Mouse (Mus musculus) kidney, adult 11 months (tissue): Measurements from ENCODE around the gene Olfr99.
A peak's percentile ranks its signal among the peaks of the same experiment; 100 is the strongest.
"Not testable (repeated sequence)": the region's sequence is repeated elsewhere in the genome, so short reads cannot be mapped to it uniquely, and the experiment has no call there.

Experiments
- DNase-seq: peaks from one replicate; pipeline ENCODE4 v3.0.0; 2022

The Olfr99 gene

DNA sequence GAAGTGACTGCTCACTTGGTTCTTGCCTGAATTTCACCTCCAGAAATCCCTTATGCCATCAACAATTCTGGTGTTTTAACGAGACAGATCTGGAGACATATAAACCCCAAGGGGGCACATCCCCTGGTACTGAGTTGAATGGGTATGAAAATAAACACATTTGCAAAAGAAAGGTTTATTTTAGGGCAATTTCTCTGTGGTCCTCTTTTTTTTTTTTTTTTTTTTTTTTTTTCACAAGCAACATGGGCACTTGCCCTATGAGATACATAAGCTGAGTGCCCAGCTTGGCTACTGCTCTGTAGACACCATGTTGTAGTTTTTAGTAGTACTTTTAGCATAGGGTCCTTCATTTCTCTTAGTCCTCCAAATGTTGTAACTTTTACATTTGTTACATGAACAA lies at the start of gene Olfr99:
Gene Olfr99 (minus strand): TSS at position 101 of the 400 bp plus-strand sequence.
- no peak for DNase-seq

DNA sequence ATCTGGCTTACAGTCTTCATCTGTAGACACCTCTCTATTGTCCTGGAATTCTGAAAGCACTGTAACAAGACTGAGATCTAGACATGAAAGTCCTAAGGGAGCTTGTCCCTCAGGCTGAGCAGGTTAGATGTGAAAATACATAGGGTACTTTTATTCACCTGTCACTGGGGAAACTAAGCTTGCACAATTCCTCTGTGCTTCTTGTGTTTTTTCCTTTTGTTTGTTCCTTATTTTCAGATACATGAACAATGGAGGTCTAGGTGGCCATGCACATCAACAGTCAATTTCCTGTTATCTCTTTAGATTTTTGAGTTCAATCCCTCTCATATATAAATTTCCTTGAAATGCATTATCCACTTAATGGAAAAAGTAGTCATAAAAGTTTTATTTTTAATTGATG lies 33.7 kb upstream of the Olfr99 start, which contains the start of gene Olfr102:
Gene Olfr102 (minus strand): TSS at position 101 of the 400 bp plus-strand sequence.
- DNase-seq: no peak

- DNase-seq: no peak
These were observed 27.0 kb upstream of the Olfr99 start for GRCm38 (mm10) chr17:37310146-37310699.

GRCm38 (mm10) chr17:37308483-37308882 lies 25.2 kb upstream of the Olfr99 start:
- DNase-seq: no peak

DNA sequence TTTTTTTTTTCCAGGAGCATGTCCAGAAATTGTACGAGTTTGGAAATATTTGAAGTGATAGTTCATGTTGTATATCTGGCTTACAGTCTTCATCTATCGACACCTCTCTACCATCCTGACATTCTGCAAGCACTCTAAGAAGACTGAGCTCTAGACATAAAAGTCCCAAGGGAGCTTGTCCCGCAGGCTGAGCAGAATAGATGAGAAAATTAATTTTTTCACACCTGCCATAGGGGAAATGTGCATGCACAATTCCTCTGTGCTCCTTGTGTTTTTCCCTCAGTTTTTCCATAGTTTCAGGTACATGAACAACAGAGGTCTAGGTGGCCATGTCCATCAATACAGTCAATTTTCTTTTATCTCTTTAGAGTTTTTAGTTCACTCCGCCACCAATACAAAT lies 21.0 kb upstream of the Olfr99 start, which contains the start of gene Olfr101:
Gene Olfr101 (minus strand): TSS at position 101 of the 400 bp plus-strand sequence.
- no peak for DNase-seq

GRCm38 (mm10) chr17:37280331-37280730 lies 2.9 kb downstream of the Olfr99 start:
- DNase-seq: no peak

- DNase-seq: no peak
These were observed 6.7 kb downstream of the Olfr99 start for GRCm38 (mm10) chr17:37276573-37276972.

DNA sequence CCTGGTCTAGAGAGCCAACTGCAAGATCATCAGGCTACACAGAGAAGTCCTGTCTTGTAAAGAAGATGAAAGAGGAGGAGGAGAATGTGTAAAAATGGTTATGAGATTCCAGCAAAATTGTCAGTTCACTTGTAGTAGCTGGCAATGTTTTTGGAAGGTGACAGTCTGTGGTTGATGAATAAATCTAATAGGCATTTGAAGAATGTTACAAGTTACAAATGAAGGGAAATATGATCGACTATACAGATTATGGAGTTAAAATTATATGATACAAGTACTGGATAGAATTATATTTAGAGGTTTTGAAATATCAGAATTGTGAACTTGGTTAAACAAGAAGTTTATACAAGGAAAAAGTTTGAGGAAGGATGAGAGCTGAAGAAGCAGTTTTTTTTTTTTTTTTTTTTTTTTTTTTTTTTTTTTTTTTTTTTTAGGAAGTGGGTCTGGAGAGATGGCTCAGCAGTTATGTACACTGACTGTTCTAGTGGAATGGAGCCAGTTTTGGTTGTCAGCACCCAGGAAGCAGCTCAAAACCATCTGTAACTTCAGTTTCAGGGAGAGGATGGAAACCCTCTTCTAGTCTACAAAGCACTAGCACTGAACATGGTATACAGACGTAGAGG lies 7.5 kb downstream of the Olfr99 start:
- DNase-seq: no peak

DNA sequence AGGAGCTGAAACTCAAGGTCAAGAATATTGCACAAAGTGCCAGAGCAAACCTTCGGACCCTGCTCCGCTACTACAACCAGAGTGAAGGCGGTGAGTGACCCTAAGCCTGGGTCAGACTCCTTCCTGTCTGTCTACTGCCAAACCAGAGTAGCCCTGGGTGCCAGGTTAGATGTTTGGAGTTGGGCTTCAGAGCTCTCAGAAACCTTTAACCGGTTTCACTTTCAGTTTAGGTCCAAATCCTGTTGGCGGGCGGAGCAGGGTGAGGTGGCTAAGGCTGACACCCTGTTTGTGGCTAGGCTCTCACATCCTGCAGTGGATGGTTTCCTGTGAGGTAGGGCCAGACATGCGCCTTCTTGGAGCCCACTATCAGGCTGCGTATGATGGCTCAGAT lies 12.6 kb downstream of the Olfr99 start:
- DNase-seq: peak; percentile 63

DNA sequence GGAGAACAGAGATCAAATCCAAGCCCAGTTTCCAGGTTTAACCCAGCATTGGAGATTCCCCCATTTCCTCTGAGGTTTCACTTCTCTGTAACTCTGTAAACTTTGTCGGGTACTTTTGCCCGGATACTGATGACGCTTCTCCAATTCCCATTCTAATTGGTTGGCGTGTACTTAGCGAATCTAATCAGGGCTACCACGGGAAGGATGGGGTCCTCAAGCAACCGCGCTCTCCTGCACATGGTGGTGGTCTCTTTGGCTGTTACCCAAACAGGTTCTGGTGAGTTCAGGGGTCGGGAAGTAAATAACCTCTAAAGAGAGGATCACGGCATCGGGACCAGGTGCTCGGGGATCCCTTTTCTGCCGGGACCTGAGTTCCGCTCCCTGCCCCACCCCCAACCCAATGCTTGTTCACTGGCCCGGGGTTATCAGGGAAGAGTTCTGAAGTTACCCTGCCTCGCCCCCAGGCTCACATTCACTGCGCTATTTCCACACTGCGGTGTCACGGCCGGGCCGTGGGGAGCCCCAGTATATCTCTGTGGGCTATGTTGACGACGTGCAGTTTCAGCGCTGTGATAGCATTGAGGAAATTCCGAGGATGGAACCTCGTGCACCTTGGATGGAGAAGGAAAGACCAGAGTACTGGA lies 13.1 kb downstream of the Olfr99 start, which contains the start of gene H2-M3:
Gene H2-M3 (plus strand): TSS at position 163 of the 644 bp plus-strand sequence.
- DNase-seq: peak; percentile 87

DNA sequence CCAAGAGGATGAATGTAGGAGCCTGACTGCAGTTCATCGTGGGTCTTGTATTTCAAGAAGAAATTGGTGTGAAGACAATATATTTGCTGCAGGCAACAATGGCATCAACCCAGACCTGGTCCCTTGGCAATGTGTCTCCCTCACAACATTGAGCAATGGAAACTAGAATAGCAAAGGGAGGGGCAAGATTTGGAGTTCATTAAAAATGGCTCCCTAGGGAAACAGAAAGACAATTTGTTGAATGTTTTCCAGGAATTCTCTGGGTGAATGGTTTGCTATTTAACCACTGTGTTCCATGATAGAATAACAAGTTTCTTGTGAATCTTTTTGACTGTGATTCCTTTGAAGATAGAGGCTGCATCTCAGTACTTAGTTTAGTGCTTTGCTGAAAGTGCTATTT lies 19.6 kb downstream of the Olfr99 start, which contains the start of gene Olfr98:
Gene Olfr98 (minus strand): TSS at position 124 of the 400 bp plus-strand sequence.
- no peak for DNase-seq

DNA sequence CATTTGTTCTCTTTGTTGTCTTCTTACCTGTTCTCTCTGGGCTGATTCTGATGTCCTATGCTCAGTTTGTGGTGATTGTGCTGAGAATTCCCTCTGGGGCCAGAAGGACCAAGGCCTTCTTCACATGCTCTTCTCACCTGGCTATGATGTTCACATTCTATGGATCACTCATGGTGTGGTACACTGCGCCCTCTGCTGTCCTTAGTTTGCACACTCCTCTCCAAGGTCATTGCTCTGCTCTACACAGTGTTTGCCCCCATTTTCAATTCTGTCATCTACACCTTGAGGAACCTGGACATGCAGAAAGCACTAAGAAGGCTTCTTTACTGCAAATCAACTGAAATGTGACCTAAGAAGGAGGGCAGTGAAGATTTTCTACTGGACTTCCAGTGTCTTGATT lies 32.7 kb downstream of the Olfr99 start:
- no peak for DNase-seq

- no peak for DNase-seq
These were observed 33.8 kb downstream of the Olfr99 start for GRCm38 (mm10) chr17:37249460-37249859.

- peak; percentile 12 for DNase-seq
These were observed 36.5 kb downstream of the Olfr99 start for GRCm38 (mm10) chr17:37246715-37247114.

- no peak for DNase-seq
These were observed 41.1 kb downstream of the Olfr99 start for GRCm38 (mm10) chr17:37242198-37242597.

DNA sequence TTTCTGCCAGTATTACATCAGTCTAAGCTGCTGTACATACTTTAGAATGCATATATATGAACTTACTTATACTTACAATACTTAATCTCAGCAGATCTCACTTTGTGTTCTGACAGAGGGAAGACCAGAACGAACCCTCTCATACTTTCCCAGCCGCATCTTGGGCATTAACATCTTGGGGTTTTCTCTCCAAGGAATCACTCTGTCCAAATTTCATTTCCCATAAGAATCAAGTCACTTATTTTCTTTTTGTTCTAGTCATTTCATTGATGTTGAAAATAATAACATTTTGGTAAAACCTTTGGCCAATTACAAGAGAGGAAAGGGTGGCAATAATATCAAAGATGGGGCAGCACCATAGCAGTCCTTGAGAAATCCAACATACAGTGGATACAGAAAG lies 46.0 kb downstream of the Olfr99 start, which contains the start of gene Olfr97:
Gene Olfr97 (minus strand): TSS at position 101 of the 400 bp plus-strand sequence.
- not testable (repeated sequence) for DNase-seq
